Mouse (Mus musculus): ENCODE measurements around the gene Zfp277.

- TF ChIP-seq POLR2A (IDR thresholded peaks at IDR 0.05; ENCODE audit: extremely low read depth, insufficient read depth, low read length), result no peak
- TF ChIP-seq CTCF (IDR thresholded peaks at IDR 0.05; ENCODE audit: extremely low read depth, insufficient read depth, low read length), result no peak
Measured at GRCm38 (mm10) chr12:40324819-40325218, 120.9 kb downstream of the Zfp277 start.
